Mouse (Mus musculus) liver, adult 2 months (tissue): Measurements from ENCODE around the gene Tmem252.

Experiments used
- CTCF ChIP-seq: fragments of 200-500 bp; IDR thresholded peaks from 2 replicates; pipeline ENCODE4 v1.5.1; 2011; ENCODE audit warnings: low read depth, low read length, control low read depth
- POLR2A ChIP-seq: fragments of 200-500 bp; IDR thresholded peaks from 2 replicates; pipeline ENCODE4 v1.6.1; 2011; ENCODE audit warnings: low read length, control low read depth; ENCODE audit not compliant: insufficient read depth; ENCODE audit errors: extremely low read depth

DNA sequence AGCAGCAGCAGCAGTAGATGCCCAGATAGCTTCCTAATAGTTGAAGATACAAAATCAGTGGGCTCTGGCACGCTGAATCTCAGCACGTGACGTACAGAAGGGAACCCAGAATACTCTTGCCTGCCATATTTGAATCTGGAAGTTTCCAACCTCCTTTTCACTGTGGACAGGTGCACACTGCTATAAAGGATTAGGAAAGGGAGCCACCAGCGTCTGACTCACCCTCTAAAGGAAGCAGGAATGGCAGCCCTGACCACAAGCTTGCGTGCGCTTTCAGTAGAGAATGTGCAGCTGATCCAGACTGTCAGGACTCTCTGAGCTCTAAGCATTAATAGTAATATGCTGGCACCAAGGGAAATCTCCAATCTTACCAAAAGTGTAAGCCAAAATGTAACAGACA, 32.8 kb upstream of the Tmem252 start:
- TF ChIP-seq POLR2A (no peak), CTCF (no peak)
